Comparison of ENCODE assay signal across 9 mouse cellular contexts in genomic region chr11:22002062-22002782, GRCm38 (mm10). TPM values are rescaled to one million over a fixed set of nuclear protein-coding genes. Genes with fewer than 3 reads are reported as not detected.
DNase-seq lines count a peak whose midpoint lies in the region; ATAC-seq and TF ChIP-seq lines count a peak whose summit lies in the region.
"Had no signal": no experiment of that assay in that cellular context is flagged by ENCODE, and none has a peak within 500 bp of the region (broad histone marks: within the 10 kb centered on the region; RNA-seq: fewer than 3 reads in every experiment).

No protein-coding gene starts in this region.

- peak overlapping the region; percentile 51 for H3K9ac ChIP-seq in heart, adult 2 months (ENCODE audit: low read depth, low read length)
- peak overlapping the region; percentile 40 for H3K9ac ChIP-seq in limb, embryonic 11.5 days (ENCODE audit: low read length)
- no peak overlapping the region for H3K9ac ChIP-seq in neural tube, embryonic 14.5 days (replicated peaks; ENCODE audit: low read depth, low read length)

- TF ChIP-seq CTCF in bone marrow macrophage, adult 2 months (IDR thresholded peaks at IDR 0.05; ENCODE audit: low read depth, low read length): no peak
- no peak for TF ChIP-seq CTCF in heart, adult 2 months (IDR thresholded peaks at IDR 0.05)

- no peak for TF ChIP-seq EP300 in heart, adult 2 months (IDR thresholded peaks at IDR 0.05; ENCODE audit: insufficient read depth, low read depth, low read length)

- no peak for ATAC-seq in limb, embryonic 11.5 days (ENCODE audit: insufficient number of reproducible peaks, low FRiP score, low TSS enrichment, low read depth)
- ATAC-seq in neural tube, embryonic 14.5 days (ENCODE audit: low read depth): peak; percentile 15; the same call in 1 of the 2 replicates

- H3K27me3 ChIP-seq in heart, adult 2 months (ENCODE audit: control insufficient read depth, insufficient read depth, low read length): peaks cover 54% of the 10 kb centered on the region
- peaks cover 85% of the 10 kb centered on the region for H3K27me3 ChIP-seq in limb, embryonic 11.5 days (ENCODE audit: control insufficient read depth, insufficient read depth, low read length)
- peaks cover 76% of the 10 kb centered on the region for H3K27me3 ChIP-seq in neural tube, embryonic 14.5 days (ENCODE audit: control insufficient read depth, insufficient read depth, low read length)

- H3K4me2 ChIP-seq in limb, embryonic 11.5 days (ENCODE audit: low read depth, severe bottlenecking): peak overlapping the region; percentile 93
- H3K4me2 ChIP-seq in neural tube, embryonic 14.5 days (ENCODE audit: low read depth, low read length): peak overlapping the region; percentile 43

- H3K79me2 ChIP-seq in heart, adult 2 months (replicated peaks; ENCODE audit: control insufficient read depth, insufficient read depth, low read length): no peaks in the 10 kb centered on the region

- intact Hi-C loops in heart, adult 2 months (cut with DNase I): loop anchor here (1.0 kb wide), 1 partner anchor 8 kb away; no protein-coding TSS in a partner anchor

- peaks cover 4% of the 10 kb centered on the region for H3K4me1 ChIP-seq in bone marrow macrophage, adult 2 months (ENCODE audit: control insufficient read depth, insufficient read depth, low read length)
- peaks cover 3% of the 10 kb centered on the region for H3K4me1 ChIP-seq in heart, adult 2 months (ENCODE audit: control insufficient read depth, insufficient read depth, low read length)
- peaks cover 7% of the 10 kb centered on the region for H3K4me1 ChIP-seq in limb, embryonic 11.5 days (ENCODE audit: control insufficient read depth, insufficient read depth, low read length)
- H3K4me1 ChIP-seq in neural tube, embryonic 14.5 days (ENCODE audit: control insufficient read depth, insufficient read depth, low read length): peaks cover 4% of the 10 kb centered on the region; the same call in 1 of the 2 replicates

- no peak overlapping the region for H3K27ac ChIP-seq in bone marrow macrophage, adult 2 months (ENCODE audit: insufficient read depth, low read depth, low read length)
- H3K27ac ChIP-seq in heart, adult 2 months: no peak overlapping the region
- H3K27ac ChIP-seq in limb, embryonic 11.5 days (replicated peaks; ENCODE audit: low read depth, low read length): no peak overlapping the region
- no peak overlapping the region for H3K27ac ChIP-seq in neural tube, embryonic 14.5 days (ENCODE audit: low read depth, low read length)

- WGBS in heart, adult 2 months: 3% methylated on average over 34 of the region's 34 CpGs
- under 1% methylated on average over 34 of the region's 34 CpGs for WGBS in limb, embryonic 11.5 days
- 0% methylated on average over 22 of the region's 34 CpGs for WGBS in neural tube, embryonic 14.5 days

- H3K9me3 ChIP-seq in limb, embryonic 11.5 days (ENCODE audit: control insufficient read depth, low read length): no peaks in the 10 kb centered on the region
- no peaks in the 10 kb centered on the region for H3K9me3 ChIP-seq in neural tube, embryonic 14.5 days (ENCODE audit: control insufficient read depth, low read length)

- peaks cover 2% of the 10 kb centered on the region for H3K36me3 ChIP-seq in heart, adult 2 months (ENCODE audit: control insufficient read depth, insufficient read depth, low read length)
- H3K36me3 ChIP-seq in limb, embryonic 11.5 days (ENCODE audit: control insufficient read depth, insufficient read depth, low read length): no peaks in the 10 kb centered on the region
- H3K36me3 ChIP-seq in neural tube, embryonic 14.5 days (ENCODE audit: control insufficient read depth, insufficient read depth, low read length): no peaks in the 10 kb centered on the region

- H3K4me3 ChIP-seq in bone marrow macrophage, adult 2 months (ENCODE audit: insufficient read depth, low read length): peak overlapping the region; percentile 58
- H3K4me3 ChIP-seq in heart, adult 2 months: peak overlapping the region; percentile 49
- peak overlapping the region; percentile 57 for H3K4me3 ChIP-seq in limb, embryonic 11.5 days (ENCODE audit: low read depth, low read length)
- H3K4me3 ChIP-seq in neural tube, embryonic 14.5 days (ENCODE audit: low read depth, low read length): peak overlapping the region; percentile 17; the same call in 1 of the 2 replicates

- DNase-seq in layer of hippocampus, postnatal 36 days: peak; percentile 7 to 25
- DNase-seq in layer of hippocampus, adult 8-10 months (ENCODE audit: low spot score in 2 of 2): no peak
- peak; percentile 33 to 61 for DNase-seq in heart, adult 2 months
- DNase-seq in limb, embryonic 11.5 days (ENCODE audit: low spot score): no peak
- DNase-seq in frontal cortex, postnatal 10 days (ENCODE audit: low spot score in 2 of 2): no peak
- DNase-seq in adrenal gland, postnatal 10 days: no peak

- no peak for TF ChIP-seq POLR2A in bone marrow macrophage, adult 2 months (IDR thresholded peaks at IDR 0.05; ENCODE audit: borderline replicate concordance, low read depth, low read length)
- TF ChIP-seq POLR2A in heart, adult 2 months (IDR thresholded peaks at IDR 0.05; ENCODE audit: insufficient read depth, low read depth, low read length): no peak

RNA-seq across cellular contexts. Expression of gene Otx1, which starts 0.5 kb away (rescaled TPM):
- total RNA-seq in layer of hippocampus, postnatal 36 days (2021): 1 to 10 TPM; 3.1 to 4.6 TPM
- 1 to 10 TPM; 2.7 to 5.5 (median 3.5) TPM for total RNA-seq in layer of hippocampus, adult 8-10 months (2022)
- not detected in 2 replicates for polyA plus RNA-seq in bone marrow macrophage, adult 2 months (2012; ENCODE audit: insufficient read depth, insufficient read length, missing spikeins)
- total RNA-seq in heart, adult 2 months (2021): not detected
- 0.06 and 0.66 TPM in 2 replicates for polyA plus RNA-seq in heart, adult 2 months (2012; rRNA removed)
- polyA plus RNA-seq in limb, embryonic 11.5 days (2014; fragmentation: Nextera tagmentation; extraction: Ambion mirVana): 0.24 and 0.39 TPM in 2 replicates
- polyA plus RNA-seq in neural tube, embryonic 14.5 days (2014; fragmentation: Nextera tagmentation; extraction: Ambion mirVana): 0.09 TPM in 1 of 2 replicates, not detected in the other
- total RNA-seq in adrenal gland, postnatal 10 days (2021): under 1 TPM in 1 of 2 experiments, not detected in 1; 0.09 TPM
- polyA plus RNA-seq: large intestine, adult 2 months had no signal

Comparison
In these comparisons a context has a peak if more than half of its experiments do, and no peak if none do; other contexts are left out.
1. DNase-seq: peak in layer of hippocampus, postnatal 36 days (2 of 2) and heart, adult 2 months (2 of 2); none in layer of hippocampus, adult 8-10 months (0 of 2), limb, embryonic 11.5 days (single experiment), frontal cortex, postnatal 10 days (0 of 2) and adrenal gland, postnatal 10 days (single experiment).
2. Peak in every context shown above with its lines, with median percentiles within 50 percentile points of each other: H3K4me3 ChIP-seq.